Mouse (Mus musculus) forebrain, embryonic 12.5 days (tissue): ENCODE results near the gene Fam53b. TPM values are rescaled to one million over a fixed set of nuclear protein-coding genes. Genes with fewer than 3 reads are reported as not detected.

Experiments
- ATAC-seq: fragments of 200-750 bp; cut with Nextera tagmentation; 2 replicates; pipeline ENCODE4 v1.8.0; 2017; ENCODE audit warnings: moderate TSS enrichment; ENCODE audit not compliant: low FRiP score
- H3K27ac ChIP-seq: fragments of 300-500 bp; sonication (generic); 2 replicates; pipeline ENCODE4 v1.5.1; 2016; ENCODE audit warnings: mild to moderate bottlenecking
- H3K27me3 ChIP-seq: fragments of 300-500 bp; sonication (generic); 2 replicates; pipeline ENCODE4 v1.6.1; 2016; ENCODE audit warnings: mild to moderate bottlenecking
- H3K36me3 ChIP-seq: fragments of 300-500 bp; sonication (generic); replicated peaks from 2 replicates; pipeline ENCODE4 v1.6.1; 2016; ENCODE audit warnings: mild to moderate bottlenecking
- H3K4me1 ChIP-seq: fragments of 300-500 bp; sonication (generic); 2 replicates; pipeline ENCODE4 v1.6.1; 2016
- H3K4me2 ChIP-seq: fragments of 300-500 bp; sonication (generic); 2 replicates; pipeline ENCODE4 v1.6.1; 2016; ENCODE audit warnings: mild to moderate bottlenecking, moderate library complexity
- H3K4me3 ChIP-seq: fragments of 300-500 bp; sonication (generic); replicated peaks from 2 replicates; pipeline ENCODE4 v1.5.1; 2016; ENCODE audit warnings: mild to moderate bottlenecking
- H3K9ac ChIP-seq: fragments of 300-500 bp; sonication (generic); 2 replicates; pipeline ENCODE4 v1.6.1; 2016; ENCODE audit warnings: mild to moderate bottlenecking
- H3K9me3 ChIP-seq: fragments of 300-500 bp; sonication (generic); 2 replicates; pipeline ENCODE4 v1.6.1; 2016
- WGBS: fragments of 180-500 bp; shearing (Covaris S2); methylation state at CpG from one replicate; pipeline ENCODE4 v1.1.7; 2016; 5-methylcytosine and 5-hydroxymethylcytosine counted together
- polyA plus RNA-seq: library from polyadenylated mRNA; unstranded; fragments of >200 nt; fragmentation: Nextera tagmentation; extraction: Ambion mirVana; gene quantifications from 2 replicates; pipeline ENCODE4 v1.2.1, GENCODE M21; 2016

Fam53b gene
- polyA plus RNA-seq, 1 experiment from 2014 or later: 41.7 TPM

- Histone ChIP-seq H3K4me3 (no peak overlapping the region), H3K36me3 (peaks cover 14% of the 10 kb centered on the region), H3K4me1 (peaks cover 29% of the 10 kb centered on the region), H3K9me3 (no peaks in the 10 kb centered on the region), H3K27me3 (no peaks in the 10 kb centered on the region), H3K4me2 (no peak overlapping the region), H3K27ac (no peak overlapping the region), H3K9ac (no peak overlapping the region)
- ATAC-seq: no peak
- 95% methylated on average over 5 of the region's 5 CpGs for WGBS
These were observed 12.2 kb downstream of the Fam53b start for GRCm38 (mm10) chr7:132801509-132801908.

- WGBS: 84% methylated on average over 10 of the region's 10 CpGs
- Histone ChIP-seq H3K36me3 (peaks cover 14% of the 10 kb centered on the region), H3K27ac (no peak overlapping the region), H3K27me3 (no peaks in the 10 kb centered on the region), H3K4me3 (no peak overlapping the region), H3K4me1 (peaks cover 22% of the 10 kb centered on the region), H3K9ac (no peak overlapping the region), H3K4me2 (no peak overlapping the region), H3K9me3 (no peaks in the 10 kb centered on the region)
- ATAC-seq: no peak
These were observed 12.8 kb downstream of the Fam53b start for GRCm38 (mm10) chr7:132800868-132801267.

GRCm38 (mm10) chr7:132799119-132800016 is 14.3 kb downstream of the Fam53b start:
- Histone ChIP-seq H3K4me2 (no peak overlapping the region), H3K36me3 (peaks cover 17% of the 10 kb centered on the region; the same call in 1 of the 2 replicates), H3K9me3 (no peaks in the 10 kb centered on the region), H3K4me3 (no peak overlapping the region), H3K27me3 (no peaks in the 10 kb centered on the region), H3K27ac (no peak overlapping the region), H3K4me1 (peaks cover 22% of the 10 kb centered on the region), H3K9ac (no peak overlapping the region)
- WGBS: 86% methylated on average over 5 of the region's 5 CpGs
- ATAC-seq: no peak

- H3K4me2 ChIP-seq: no peak overlapping the region
- 93% methylated on average over 5 of the region's 5 CpGs for WGBS
- no peak for ATAC-seq
- H3K27ac ChIP-seq: no peak overlapping the region
- H3K9me3 ChIP-seq: no peaks in the 10 kb centered on the region
- peaks cover 26% of the 10 kb centered on the region for H3K4me1 ChIP-seq
- H3K36me3 ChIP-seq: peaks cover 8% of the 10 kb centered on the region; the same call in 1 of the 2 replicates
- no peaks in the 10 kb centered on the region for H3K27me3 ChIP-seq
- H3K4me3 ChIP-seq: no peak overlapping the region
- H3K9ac ChIP-seq: no peak overlapping the region
These were observed 18.5 kb downstream of the Fam53b start for GRCm38 (mm10) chr7:132795141-132795540.

- no peak for ATAC-seq
- Histone ChIP-seq H3K27me3 (no peaks in the 10 kb centered on the region), H3K4me3 (no peak overlapping the region), H3K9ac (no peak overlapping the region), H3K4me2 (no peak overlapping the region), H3K4me1 (peaks cover 18% of the 10 kb centered on the region), H3K36me3 (0 out of 2 replicates have a peak, but pooled peaks cover 6% of the 10 kb centered on the region), H3K27ac (no peak overlapping the region), H3K9me3 (no peaks in the 10 kb centered on the region)
- WGBS: 76% methylated on average over 6 of the region's 6 CpGs
These were observed 20.2 kb downstream of the Fam53b start for GRCm38 (mm10) chr7:132793467-132793866.

- Histone ChIP-seq H3K27me3 (no peaks in the 10 kb centered on the region), H3K9ac (no peak overlapping the region), H3K4me2 (no peak overlapping the region), H3K4me1 (peaks cover 31% of the 10 kb centered on the region), H3K36me3 (0 out of 2 replicates have a peak, but pooled peaks cover under 1% of the 10 kb centered on the region), H3K27ac (no peak overlapping the region), H3K9me3 (no peaks in the 10 kb centered on the region), H3K4me3 (no peak overlapping the region)
- ATAC-seq: no peak
- WGBS: 87% methylated on average over 14 of the region's 14 CpGs
These were observed 23.1 kb downstream of the Fam53b start for GRCm38 (mm10) chr7:132790447-132791219.

GRCm38 (mm10) chr7:132788826-132789225 is 24.9 kb downstream of the Fam53b start:
- ATAC-seq: no peak
- 94% methylated on average over 13 of the region's 13 CpGs for WGBS

GRCm38 (mm10) chr7:132787496-132788190 is 26.0 kb downstream of the Fam53b start:
- H3K36me3 ChIP-seq: no peaks in the 10 kb centered on the region
- peaks cover 19% of the 10 kb centered on the region for H3K4me1 ChIP-seq
- H3K9ac ChIP-seq: no peak overlapping the region
- no peak for ATAC-seq
- H3K9me3 ChIP-seq: no peaks in the 10 kb centered on the region
- H3K27ac ChIP-seq: no peak overlapping the region
- 94% methylated on average over 4 of the region's 4 CpGs for WGBS
- no peaks in the 10 kb centered on the region for H3K27me3 ChIP-seq
- no peak overlapping the region for H3K4me3 ChIP-seq
- no peak overlapping the region for H3K4me2 ChIP-seq

More at GRCm38 (mm10) chr7:132788826-132789225, 24.9 kb downstream of the Fam53b start:
- Histone ChIP-seq H3K4me2 (no peak overlapping the region), H3K27me3 (no peaks in the 10 kb centered on the region), H3K4me3 (no peak overlapping the region), H3K9ac (no peak overlapping the region), H3K9me3 (no peaks in the 10 kb centered on the region), H3K36me3 (no peaks in the 10 kb centered on the region), H3K27ac (no peak overlapping the region), H3K4me1 (peaks cover 28% of the 10 kb centered on the region)

- no peaks in the 10 kb centered on the region for H3K36me3 ChIP-seq
- WGBS: 95% methylated on average over 4 of the region's 4 CpGs
- ATAC-seq: no peak
- H3K9ac ChIP-seq: no peak overlapping the region
- H3K9me3 ChIP-seq: no peaks in the 10 kb centered on the region
- no peak overlapping the region for H3K27ac ChIP-seq
- no peak overlapping the region for H3K4me3 ChIP-seq
- peaks cover 22% of the 10 kb centered on the region for H3K4me1 ChIP-seq
- no peaks in the 10 kb centered on the region for H3K27me3 ChIP-seq
- no peak overlapping the region for H3K4me2 ChIP-seq
These were observed 26.7 kb downstream of the Fam53b start for GRCm38 (mm10) chr7:132787022-132787421.

GRCm38 (mm10) chr7:132786522-132786921 is 27.2 kb downstream of the Fam53b start:
- no peak overlapping the region for H3K9ac ChIP-seq
- H3K9me3 ChIP-seq: no peaks in the 10 kb centered on the region
- no peaks in the 10 kb centered on the region for H3K27me3 ChIP-seq
- no peak overlapping the region for H3K4me2 ChIP-seq
- no peaks in the 10 kb centered on the region for H3K36me3 ChIP-seq
- no peak overlapping the region for H3K4me3 ChIP-seq
- no peak for ATAC-seq
- WGBS: 40% methylated on average over 4 of the region's 4 CpGs
- H3K4me1 ChIP-seq: peaks cover 27% of the 10 kb centered on the region
- peak overlapping the region; percentile 36; the same call in 1 of the 2 replicates for H3K27ac ChIP-seq

GRCm38 (mm10) chr7:132786011-132786410 is 27.7 kb downstream of the Fam53b start:
- Histone ChIP-seq H3K36me3 (no peaks in the 10 kb centered on the region), H3K9me3 (no peaks in the 10 kb centered on the region), H3K4me1 (peaks cover 32% of the 10 kb centered on the region), H3K27ac (0 out of 2 replicates have a peak overlapping the region, but pooled peaks have one; percentile 2), H3K4me3 (no peak overlapping the region), H3K9ac (no peak overlapping the region), H3K27me3 (no peaks in the 10 kb centered on the region), H3K4me2 (no peak overlapping the region)
- 81% methylated on average over 7 of the region's 7 CpGs for WGBS
- ATAC-seq: no peak

- H3K9me3 ChIP-seq: no peaks in the 10 kb centered on the region
- H3K4me2 ChIP-seq: no peak overlapping the region
- no peak overlapping the region for H3K9ac ChIP-seq
- WGBS: 90% methylated on average over 5 of the region's 5 CpGs
- no peak overlapping the region for H3K27ac ChIP-seq
- 0 out of 2 replicates have a peak, but pooled peaks cover 3% of the 10 kb centered on the region for H3K36me3 ChIP-seq
- no peak overlapping the region for H3K4me3 ChIP-seq
- H3K4me1 ChIP-seq: peaks cover 42% of the 10 kb centered on the region
- no peaks in the 10 kb centered on the region for H3K27me3 ChIP-seq
- ATAC-seq: no peak
These were observed 29.6 kb downstream of the Fam53b start for GRCm38 (mm10) chr7:132784101-132784500.
